ENCODE assay signal across 45 mouse cellular contexts in genomic region chr5:138767650-138768049, GRCm38 (mm10). TPM values are rescaled to one million over a fixed set of nuclear protein-coding genes. Genes with fewer than 3 reads are reported as not detected.
"Had no signal": no experiment of that assay in that cellular context is flagged by ENCODE, and none has a peak within 500 bp of the region (broad histone marks: within the 10 kb centered on the region; RNA-seq: fewer than 3 reads in every experiment).

No protein-coding gene starts in this region.

- H3K27me3 ChIP-seq: limb, embryonic 12.5 days; limb, embryonic 13.5 days; limb, embryonic 15.5 days; liver, embryonic 12.5 days; liver, embryonic 13.5 days; liver, embryonic 15.5 days; lung, embryonic 15.5 days; midbrain, embryonic 12.5 days; midbrain, embryonic 13.5 days; midbrain, embryonic 15.5 days; neural tube, embryonic 12.5 days had no signal

- H3K9me3 ChIP-seq: limb, embryonic 10.5 days; limb, embryonic 13.5 days; limb, embryonic 15.5 days; liver, embryonic 12.5 days; liver, embryonic 13.5 days; liver, embryonic 15.5 days; lung, embryonic 15.5 days; midbrain, embryonic 10.5 days; midbrain, embryonic 12.5 days; midbrain, embryonic 13.5 days; midbrain, embryonic 15.5 days; neural tube, embryonic 12.5 days had no signal

- H3K4me1 ChIP-seq: limb, embryonic 10.5 days; liver, embryonic 12.5 days; liver, embryonic 13.5 days; liver, embryonic 15.5 days; lung, embryonic 15.5 days; megakaryocyte, embryonic 14.5 days; midbrain, embryonic 12.5 days; midbrain, embryonic 15.5 days had no signal

- H3K9ac ChIP-seq: limb, embryonic 12.5 days; limb, embryonic 13.5 days; limb, embryonic 15.5 days; liver, embryonic 12.5 days; liver, embryonic 13.5 days; liver, embryonic 14.5 days; liver, embryonic 15.5 days; liver, postnatal 0 days; lung, embryonic 14.5 days; lung, embryonic 15.5 days; midbrain, embryonic 12.5 days; midbrain, embryonic 13.5 days; midbrain, embryonic 15.5 days; neural tube, embryonic 12.5 days had no signal

- DNase-seq: left cerebral cortex, postnatal 4 days; liver; liver, embryonic 13.5 days; liver, postnatal 0 days; lung, adult 18-20 months; lung, adult 2 months; lung, embryonic 14.5 days; lung, postnatal 10 days; lung, postnatal 14 days; lung, postnatal 36 days; lung, postnatal 4 days; midbrain, embryonic 14.5 days had no signal

- ATAC-seq: liver, embryonic 12.5 days; liver, postnatal 0 days; lung, postnatal 0 days; midbrain, embryonic 13.5 days; midbrain, embryonic 15.5 days had no signal

- H3K4me2 ChIP-seq: limb, embryonic 12.5 days; limb, embryonic 13.5 days; limb, embryonic 15.5 days; liver, embryonic 11.5 days; liver, embryonic 12.5 days; liver, embryonic 13.5 days; liver, embryonic 15.5 days; lung, embryonic 14.5 days; lung, embryonic 15.5 days; midbrain, embryonic 12.5 days; midbrain, embryonic 13.5 days; midbrain, embryonic 15.5 days; neural tube, embryonic 12.5 days had no signal

- H3K36me3 ChIP-seq: limb, embryonic 10.5 days; limb, embryonic 12.5 days; limb, embryonic 13.5 days; limb, embryonic 15.5 days; lung, embryonic 15.5 days had no signal

- H3K4me3 ChIP-seq: limb, embryonic 10.5 days; limb, embryonic 12.5 days; limb, embryonic 13.5 days; limb, embryonic 15.5 days; liver, embryonic 12.5 days; liver, embryonic 13.5 days; liver, embryonic 15.5 days; lung, embryonic 15.5 days; megakaryocyte, embryonic 14.5 days; midbrain, embryonic 10.5 days; midbrain, embryonic 12.5 days; midbrain, embryonic 13.5 days; midbrain, embryonic 15.5 days; myocyte; neural tube, embryonic 12.5 days had no signal

- H3K27ac ChIP-seq: limb, embryonic 10.5 days; limb, embryonic 12.5 days; limb, embryonic 13.5 days; limb, embryonic 15.5 days; liver, embryonic 12.5 days; liver, embryonic 13.5 days; liver, embryonic 14.5 days; liver, embryonic 15.5 days; lung, embryonic 15.5 days; macrophage; midbrain, embryonic 10.5 days; midbrain, embryonic 12.5 days; midbrain, embryonic 13.5 days; midbrain, embryonic 15.5 days; neural tube, embryonic 12.5 days had no signal

RNA-seq across cellular contexts. Expression of gene Gm5294, which starts 52.2 kb away (rescaled TPM):
- total RNA-seq: left cerebral cortex, adult 8-10 months; left cerebral cortex, postnatal 10 days; left cerebral cortex, postnatal 14 days; left cerebral cortex, postnatal 25 days; left cerebral cortex, postnatal 36 days; left cerebral cortex, postnatal 4 days; liver, adult 2 months; megakaryocyte progenitor cell, adult 5-6 weeks; megakaryocyte-erythroid progenitor cell, adult 5-6 weeks; midbrain, postnatal 0 days; monocyte, adult 5-6 weeks had no signal
- polyA plus RNA-seq: limb, embryonic 10.5 days; limb, embryonic 11.5 days; limb, embryonic 12.5 days; limb, embryonic 13.5 days; limb, embryonic 14.5 days; limb, embryonic 15.5 days; liver, adult 2 months; liver, embryonic 11.5 days; liver, embryonic 12.5 days; liver, embryonic 13.5 days; liver, embryonic 14.5 days; liver, embryonic 15.5 days; liver, embryonic 16.5 days; liver, postnatal 0 days; lung, adult 2 months; lung, embryonic 14.5 days; lung, embryonic 15.5 days; lung, embryonic 16.5 days; lung, postnatal 0 days; macrophage; midbrain, embryonic 10.5 days; midbrain, embryonic 12.5 days; midbrain, embryonic 13.5 days; midbrain, embryonic 14.5 days; midbrain, embryonic 15.5 days; myocyte; neural tube, embryonic 11.5 days; neural tube, embryonic 12.5 days had no signal
